Mouse (Mus musculus) bone marrow macrophage, adult 2 months (primary cell): ENCODE results near the gene Cgnl1.

Source experiments
- CTCF ChIP-seq: IDR thresholded peaks from 2 replicates; pipeline ENCODE4 v1.5.1; 2012; ENCODE audit warnings: low read depth, mild to moderate bottlenecking, low read length, moderate library complexity
- POLR2A ChIP-seq: IDR thresholded peaks from 2 replicates; pipeline ENCODE4 v1.6.1; 2012; ENCODE audit warnings: mild to moderate bottlenecking, low read depth, low read length, borderline replicate concordance

DNA sequence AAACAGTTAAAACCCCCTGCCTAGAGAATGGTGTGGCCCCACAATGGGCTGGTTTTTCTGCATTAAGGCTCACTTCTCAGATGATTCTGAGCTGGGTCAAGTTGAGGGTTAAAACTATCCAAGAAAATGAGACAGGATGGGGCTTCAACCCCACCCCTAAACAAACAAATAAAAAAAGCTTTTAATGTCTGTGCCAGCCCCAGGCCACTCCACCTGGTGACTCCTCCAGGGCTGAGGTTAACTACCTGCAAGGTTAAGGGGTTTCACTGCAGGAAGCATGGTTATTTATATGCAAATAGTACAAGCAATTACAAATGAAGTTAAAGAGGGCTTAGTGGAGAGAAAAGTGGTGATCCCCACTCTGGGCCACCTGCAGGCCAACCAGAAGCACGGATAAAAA, 8.1 kb downstream of the Cgnl1 start:
- TF ChIP-seq CTCF (no peak), POLR2A (no peak)
